Mouse (Mus musculus) midbrain, embryonic 12.5 days (tissue): ENCODE measurements around the gene Cntnap2. TPM values are rescaled to one million over a fixed set of nuclear protein-coding genes. Genes with fewer than 3 reads are reported as not detected.

Experiments
- ATAC-seq: fragments of 200-750 bp; cut with Nextera tagmentation; 2 replicates; pipeline ENCODE4 v1.8.0; 2017; ENCODE audit warnings: low read depth, moderate TSS enrichment, moderate library complexity; ENCODE audit not compliant: low FRiP score
- H3K27ac ChIP-seq: fragments of 300-500 bp; sonication (generic); replicated peaks from 2 replicates; pipeline ENCODE4 v1.5.1; 2016; ENCODE audit warnings: mild to moderate bottlenecking
- H3K27me3 ChIP-seq: fragments of 300-500 bp; sonication (generic); 2 replicates; pipeline ENCODE4 v1.6.1; 2016; ENCODE audit warnings: mild to moderate bottlenecking
- H3K36me3 ChIP-seq: fragments of 300-500 bp; sonication (generic); 2 replicates; pipeline ENCODE4 v1.6.1; 2016
- H3K4me1 ChIP-seq: fragments of 300-500 bp; sonication (generic); 2 replicates; pipeline ENCODE4 v1.6.1; 2016
- H3K4me2 ChIP-seq: fragments of 300-500 bp; sonication (generic); replicated peaks from 2 replicates; pipeline ENCODE4 v1.6.1; 2016; ENCODE audit warnings: mild to moderate bottlenecking, moderate library complexity
- H3K4me3 ChIP-seq: fragments of 300-500 bp; sonication (generic); 2 replicates; pipeline ENCODE4 v1.5.1; 2016; ENCODE audit warnings: mild to moderate bottlenecking
- H3K9ac ChIP-seq: fragments of 300-500 bp; sonication (generic); replicated peaks from 2 replicates; pipeline ENCODE4 v1.6.1; 2016; ENCODE audit warnings: mild to moderate bottlenecking, moderate library complexity
- H3K9me3 ChIP-seq: fragments of 300-500 bp; sonication (generic); 2 replicates; pipeline ENCODE4 v1.6.1; 2016; ENCODE audit warnings: mild to moderate bottlenecking
- WGBS: fragments of 180-500 bp; shearing (Covaris S2); methylation state at CpG from one replicate; pipeline ENCODE4 v1.1.7; 2016; 5-methylcytosine and 5-hydroxymethylcytosine counted together
- polyA plus RNA-seq: library from polyadenylated mRNA; unstranded; fragments of >200 nt; fragmentation: Nextera tagmentation; extraction: Ambion mirVana; gene quantifications from 2 replicates; pipeline ENCODE4 v1.2.1, GENCODE M21; 2016

Gene Cntnap2
- polyA plus RNA-seq, 1 experiment from 2014 or later = 41.7 TPM

DNA sequence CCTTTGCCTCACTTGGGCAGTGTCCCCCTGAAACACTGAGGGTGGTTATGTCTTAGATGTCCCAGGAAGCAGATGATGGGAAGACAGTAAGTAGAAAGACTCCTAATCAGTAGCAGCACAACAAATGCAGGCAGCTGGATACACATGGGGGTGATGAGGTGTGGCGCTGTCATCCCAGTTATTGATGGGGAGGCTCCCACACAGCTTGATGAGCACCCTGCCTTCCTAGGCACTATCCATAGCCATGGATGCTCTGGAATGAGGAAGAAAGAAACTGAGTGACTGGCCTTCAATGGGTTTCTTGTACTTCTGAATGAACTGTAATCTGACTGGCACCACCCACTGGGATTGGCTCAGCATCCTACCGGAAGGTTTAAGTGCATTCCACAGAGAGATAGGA, 1904.1 kb downstream of the Cntnap2 start:
- H3K36me3 ChIP-seq = no peaks in the 10 kb centered on the region
- no peaks in the 10 kb centered on the region for H3K4me1 ChIP-seq
- H3K9me3 ChIP-seq = no peaks in the 10 kb centered on the region
- 80% methylated on average over 2 of the region's 2 CpGs for WGBS
- H3K4me2 ChIP-seq = no peak overlapping the region
- no peak overlapping the region for H3K9ac ChIP-seq
- H3K27me3 ChIP-seq = no peaks in the 10 kb centered on the region
- H3K27ac ChIP-seq = no peak overlapping the region
- no peak overlapping the region for H3K4me3 ChIP-seq
- no peak for ATAC-seq

DNA sequence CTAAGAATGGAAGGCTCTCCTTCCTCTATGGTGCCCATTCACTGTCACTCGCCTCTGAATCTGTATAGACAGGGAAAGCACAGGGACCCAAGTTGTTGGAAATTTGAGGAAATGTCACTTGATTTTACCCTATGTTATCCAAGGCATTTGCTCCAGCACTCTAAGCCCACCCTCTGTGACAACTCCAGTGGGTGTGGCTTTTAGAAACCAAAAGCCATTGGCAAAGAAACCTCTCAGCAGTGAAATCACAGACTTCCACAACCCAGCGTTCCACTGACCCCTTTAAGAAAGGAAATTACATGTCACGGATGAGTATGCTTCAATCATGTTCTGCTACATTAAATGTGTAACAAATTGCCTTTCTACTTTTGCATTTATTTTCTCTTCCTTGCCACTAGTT, 1904.5 kb downstream of the Cntnap2 start:
- no peak for ATAC-seq
- 69% methylated on average over 3 of the region's 3 CpGs for whole genome bisulfite sequencing
- no peaks in the 10 kb centered on the region for H3K27me3 ChIP-seq
- no peaks in the 10 kb centered on the region for H3K9me3 ChIP-seq
- H3K4me3 ChIP-seq = no peak overlapping the region
- H3K9ac ChIP-seq = no peak overlapping the region
- no peak overlapping the region for H3K4me2 ChIP-seq
- no peaks in the 10 kb centered on the region for H3K36me3 ChIP-seq
- H3K27ac ChIP-seq = no peak overlapping the region
- H3K4me1 ChIP-seq = no peaks in the 10 kb centered on the region

DNA sequence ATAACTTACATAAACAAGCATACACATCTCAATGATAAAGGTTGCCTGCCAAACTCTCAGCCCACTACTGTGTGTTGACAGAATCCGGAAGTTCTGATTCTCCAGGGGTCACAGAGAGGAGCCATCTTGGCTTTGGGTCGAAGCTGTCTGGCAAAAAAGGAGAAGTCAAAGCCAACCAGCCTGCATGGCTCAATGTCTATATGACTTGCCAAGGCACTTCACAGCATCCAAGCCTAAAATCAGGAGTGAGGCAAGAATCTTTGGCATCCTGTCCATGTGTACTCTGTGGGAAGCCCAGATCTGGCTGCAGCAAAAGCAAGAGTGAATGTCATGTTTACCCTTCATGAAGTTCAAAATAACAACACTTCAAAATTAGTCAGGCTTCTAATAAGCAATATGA, 1913.5 kb downstream of the Cntnap2 start:
- H3K4me2 ChIP-seq = no peak overlapping the region
- no peaks in the 10 kb centered on the region for H3K9me3 ChIP-seq
- no peaks in the 10 kb centered on the region for H3K27me3 ChIP-seq
- no peaks in the 10 kb centered on the region for H3K4me1 ChIP-seq
- ATAC-seq = no peak
- no peak overlapping the region for H3K9ac ChIP-seq
- 73% methylated on average over 2 of the region's 2 CpGs for WGBS
- H3K4me3 ChIP-seq = no peak overlapping the region
- H3K27ac ChIP-seq = no peak overlapping the region
- H3K36me3 ChIP-seq = no peaks in the 10 kb centered on the region

DNA sequence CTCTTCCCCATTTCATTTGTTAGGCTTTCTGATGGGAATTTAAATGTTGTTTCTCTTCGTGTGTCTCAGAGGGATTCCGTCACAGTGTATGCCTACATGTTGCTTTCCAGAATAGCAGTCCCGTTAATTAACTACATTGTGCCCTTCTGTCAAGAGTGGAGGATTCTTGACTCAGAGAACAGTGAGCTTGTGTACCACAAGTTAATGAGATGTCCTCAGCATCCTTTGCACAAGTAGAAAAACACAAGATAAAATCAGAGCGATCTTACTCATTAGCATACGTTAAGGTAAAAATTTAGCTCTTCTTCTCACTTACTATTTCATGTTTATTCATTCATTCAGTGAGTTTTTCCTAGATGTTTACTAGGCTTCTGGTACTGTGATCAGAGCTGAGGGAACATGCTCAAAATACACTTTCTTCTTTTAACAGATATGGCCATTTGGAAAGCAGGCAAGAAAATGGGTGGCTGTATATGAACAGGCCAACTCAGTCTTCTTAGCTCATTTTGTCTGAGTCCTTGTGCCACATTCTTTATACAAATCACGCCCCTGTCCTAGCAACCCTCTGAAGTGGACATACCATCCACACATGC, 1936.9 kb downstream of the Cntnap2 start:
- Histone ChIP-seq H3K4me3 (no peak overlapping the region), H3K4me1 (no peaks in the 10 kb centered on the region), H3K9ac (no peak overlapping the region), H3K4me2 (no peak overlapping the region), H3K27ac (no peak overlapping the region), H3K27me3 (no peaks in the 10 kb centered on the region), H3K9me3 (no peaks in the 10 kb centered on the region), H3K36me3 (no peaks in the 10 kb centered on the region)
- ATAC-seq = no peak
- WGBS = 88% methylated on average over 6 of the region's 6 CpGs

DNA sequence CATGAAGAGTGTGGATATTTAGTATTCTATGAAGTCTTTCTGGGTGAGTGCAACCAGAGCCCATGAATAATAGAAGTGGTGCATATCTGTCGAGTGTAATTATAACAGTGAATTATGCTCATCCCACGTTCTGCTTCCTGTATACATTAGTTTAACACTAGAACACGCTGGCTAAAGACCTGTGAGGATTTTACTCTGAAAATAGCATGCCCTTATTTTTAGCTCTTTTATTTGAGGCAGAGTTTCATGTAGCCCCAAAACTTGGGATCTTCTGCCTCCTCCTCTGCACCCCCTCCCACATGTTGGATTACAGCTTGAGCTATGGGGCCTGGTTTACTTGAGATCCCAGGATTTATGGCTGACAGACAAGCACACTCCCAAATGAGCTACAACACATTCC, 1945.3 kb downstream of the Cntnap2 start:
- no peaks in the 10 kb centered on the region for H3K27me3 ChIP-seq
- no peak overlapping the region for H3K9ac ChIP-seq
- H3K9me3 ChIP-seq = no peaks in the 10 kb centered on the region
- no peak for ATAC-seq
- H3K4me3 ChIP-seq = no peak overlapping the region
- 75% methylated on average over 3 of the region's 3 CpGs for WGBS
- H3K4me1 ChIP-seq = no peaks in the 10 kb centered on the region
- no peak overlapping the region for H3K27ac ChIP-seq
- no peaks in the 10 kb centered on the region for H3K36me3 ChIP-seq
- H3K4me2 ChIP-seq = no peak overlapping the region

DNA sequence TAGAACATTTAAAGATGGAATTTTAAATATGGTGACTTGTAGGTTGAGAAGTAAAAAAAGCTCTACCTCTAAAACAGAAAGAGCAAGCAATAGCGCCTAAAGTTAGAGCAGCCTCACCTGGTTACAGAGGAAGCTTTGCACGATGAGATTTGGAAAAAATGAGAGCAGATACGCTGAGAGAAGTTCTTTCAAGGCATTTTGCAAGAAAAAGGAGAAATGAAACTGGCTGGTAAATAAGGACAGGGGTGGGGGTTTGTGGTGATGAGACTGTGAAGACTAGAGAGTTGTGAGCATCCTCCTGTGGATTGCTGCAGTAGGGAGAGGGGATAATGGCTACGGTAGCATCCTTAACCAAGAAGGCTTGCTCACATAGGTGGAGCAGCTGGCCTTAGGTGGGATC, 1953.8 kb downstream of the Cntnap2 start:
- Histone ChIP-seq H3K27me3 (no peaks in the 10 kb centered on the region), H3K9me3 (no peaks in the 10 kb centered on the region), H3K9ac (no peak overlapping the region), H3K27ac (no peak overlapping the region), H3K4me3 (no peak overlapping the region), H3K4me2 (no peak overlapping the region), H3K36me3 (no peaks in the 10 kb centered on the region), H3K4me1 (no peaks in the 10 kb centered on the region)
- WGBS = 94% methylated on average over 4 of the region's 4 CpGs
- ATAC-seq = no peak

DNA sequence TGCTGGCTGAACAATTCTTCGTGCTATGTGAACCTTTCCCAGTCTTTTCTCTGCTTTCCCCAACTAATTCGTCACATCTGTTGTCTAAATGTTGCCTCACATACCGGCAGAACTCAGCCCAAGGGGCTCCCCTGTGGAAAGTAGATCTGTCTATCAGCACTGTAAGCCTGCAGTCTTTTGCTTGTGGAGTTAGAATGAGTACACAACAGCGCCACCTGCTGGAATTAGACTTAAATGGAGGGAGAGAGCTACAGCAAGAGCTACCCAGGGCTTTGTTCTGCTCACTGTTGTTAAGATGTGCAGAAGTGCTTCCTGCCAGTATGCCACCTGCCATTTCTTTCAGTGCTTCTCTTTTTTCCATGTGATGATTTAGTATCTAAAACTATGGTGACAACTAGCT, 1954.4 kb downstream of the Cntnap2 start:
- H3K27ac ChIP-seq = no peak overlapping the region
- H3K4me2 ChIP-seq = no peak overlapping the region
- no peaks in the 10 kb centered on the region for H3K36me3 ChIP-seq
- H3K9me3 ChIP-seq = no peaks in the 10 kb centered on the region
- H3K4me1 ChIP-seq = no peaks in the 10 kb centered on the region
- WGBS = 15% methylated on average over 4 of the region's 4 CpGs
- no peak overlapping the region for H3K4me3 ChIP-seq
- no peak overlapping the region for H3K9ac ChIP-seq
- peak; percentile 95 for ATAC-seq
- H3K27me3 ChIP-seq = no peaks in the 10 kb centered on the region

DNA sequence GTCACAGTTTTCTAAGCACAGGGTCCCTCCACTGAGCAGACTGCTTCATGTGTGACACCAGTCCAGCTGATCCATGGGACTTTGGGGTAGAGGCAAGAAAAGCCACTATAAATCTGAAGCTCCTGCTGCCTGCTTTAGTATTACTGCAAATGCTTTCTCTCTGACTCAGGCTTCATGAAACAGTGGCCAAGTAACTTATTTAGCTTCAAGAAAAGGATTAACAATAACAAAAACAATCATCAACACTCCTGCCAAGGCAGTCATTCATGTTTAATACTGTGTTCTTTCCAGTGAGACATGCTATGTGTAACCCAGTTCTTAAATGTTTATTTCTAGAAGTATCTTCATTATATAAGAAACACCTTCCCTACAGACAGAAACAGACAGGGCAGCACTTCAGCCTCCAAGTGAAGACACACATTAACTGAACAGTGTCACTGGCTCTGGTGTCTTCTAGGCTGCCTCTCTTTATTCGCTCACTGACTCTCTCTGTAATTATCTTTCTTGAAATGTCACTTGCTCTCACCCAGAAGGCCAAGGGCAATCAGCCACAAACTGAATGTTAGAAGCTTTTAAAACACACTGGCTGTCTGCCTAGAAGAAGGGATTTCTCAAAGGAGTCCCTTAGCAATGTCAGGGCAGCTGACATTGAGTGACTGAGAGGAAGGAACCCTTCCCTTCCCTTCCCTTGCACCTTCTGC, 1955.9 kb downstream of the Cntnap2 start:
- no peak overlapping the region for H3K27ac ChIP-seq
- H3K36me3 ChIP-seq = no peaks in the 10 kb centered on the region
- no peaks in the 10 kb centered on the region for H3K9me3 ChIP-seq
- no peaks in the 10 kb centered on the region for H3K27me3 ChIP-seq
- WGBS = 55% methylated on average over 1 of the region's 1 CpGs
- no peak overlapping the region for H3K4me3 ChIP-seq
- no peak overlapping the region for H3K9ac ChIP-seq
- ATAC-seq = no peak
- no peak overlapping the region for H3K4me2 ChIP-seq
- H3K4me1 ChIP-seq = no peaks in the 10 kb centered on the region

DNA sequence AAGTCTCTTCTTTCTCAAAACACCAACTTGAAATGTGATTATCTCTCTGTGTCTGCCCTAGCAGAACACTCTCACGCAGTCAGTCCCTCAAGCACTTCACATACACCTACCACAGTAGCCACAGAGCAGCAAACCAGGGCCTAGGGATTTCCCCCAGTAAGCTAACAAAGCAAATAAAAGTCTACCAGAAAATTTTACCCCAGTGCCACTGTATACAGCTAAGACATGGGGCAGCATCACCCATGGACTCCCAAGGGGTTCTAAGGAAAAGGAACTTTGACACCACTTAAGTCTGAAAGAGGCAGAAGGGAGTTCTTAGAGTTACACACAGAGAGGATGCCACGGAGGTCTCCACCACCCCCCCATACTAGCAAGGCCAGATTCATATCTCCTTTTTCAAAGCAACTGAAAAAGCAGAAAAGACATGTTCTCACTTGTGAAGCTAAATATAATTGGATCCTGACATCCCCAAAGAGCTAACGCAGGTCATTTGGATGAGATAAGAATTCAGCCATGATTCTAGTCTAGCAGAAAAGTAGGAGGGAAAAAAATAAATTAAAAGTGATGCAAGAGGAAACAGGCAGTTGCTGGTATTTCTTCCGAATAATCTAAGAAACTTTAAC, 1967.0 kb downstream of the Cntnap2 start:
- Histone ChIP-seq H3K4me1 (no peaks in the 10 kb centered on the region), H3K4me2 (no peak overlapping the region), H3K9ac (no peak overlapping the region), H3K27me3 (no peaks in the 10 kb centered on the region), H3K36me3 (no peaks in the 10 kb centered on the region), H3K9me3 (no peaks in the 10 kb centered on the region), H3K4me3 (no peak overlapping the region), H3K27ac (no peak overlapping the region)
- ATAC-seq = no peak
- WGBS = 82% methylated on average over 4 of the region's 4 CpGs

DNA sequence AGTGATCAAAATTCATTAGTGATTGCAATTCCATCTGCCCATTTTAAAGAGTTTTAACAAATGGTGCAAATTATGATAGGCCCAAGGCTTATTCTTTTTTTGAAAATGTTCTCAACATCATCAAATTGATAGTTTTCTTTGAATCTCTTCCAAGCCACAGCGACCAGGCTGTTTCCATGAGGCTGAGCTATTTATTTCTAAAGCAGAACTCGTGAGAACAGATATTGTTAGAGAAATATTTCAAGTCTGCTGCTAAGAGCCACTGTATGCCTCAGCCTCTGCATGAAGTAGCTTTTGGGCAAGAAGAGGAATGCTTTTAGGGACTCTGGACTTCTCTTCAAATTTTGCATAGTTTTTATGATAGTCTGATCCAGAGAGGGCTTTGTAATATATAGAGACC, 1972.2 kb downstream of the Cntnap2 start:
- Histone ChIP-seq H3K4me1 (no peaks in the 10 kb centered on the region), H3K9me3 (no peaks in the 10 kb centered on the region), H3K4me2 (no peak overlapping the region), H3K4me3 (no peak overlapping the region), H3K27me3 (no peaks in the 10 kb centered on the region), H3K9ac (no peak overlapping the region), H3K27ac (no peak overlapping the region), H3K36me3 (no peaks in the 10 kb centered on the region)
- no peak for ATAC-seq
- 76% methylated on average over 2 of the region's 2 CpGs for WGBS

DNA sequence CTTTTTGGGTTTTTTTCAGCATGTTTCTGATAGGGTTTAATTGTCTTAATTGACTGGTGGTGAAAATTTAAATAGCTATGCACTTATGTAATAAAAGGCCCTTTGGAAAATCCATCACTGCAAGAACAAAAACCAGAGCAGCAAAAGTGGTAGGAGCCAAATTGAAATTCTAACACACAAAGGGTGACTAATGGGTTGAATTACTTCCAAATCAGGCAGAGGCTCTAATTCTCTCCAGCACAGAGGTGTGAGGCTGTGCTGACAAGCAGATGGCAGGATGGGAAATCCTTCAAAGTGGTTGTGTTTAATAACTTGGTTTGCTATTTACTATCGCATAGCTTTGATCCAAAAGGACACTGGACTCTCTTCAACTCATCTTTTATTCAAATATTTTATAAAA, 1983.4 kb downstream of the Cntnap2 start:
- no peaks in the 10 kb centered on the region for H3K36me3 ChIP-seq
- H3K9ac ChIP-seq = no peak overlapping the region
- H3K4me3 ChIP-seq = no peak overlapping the region
- peaks cover 13% of the 10 kb centered on the region for H3K27me3 ChIP-seq
- ATAC-seq = no peak
- H3K4me2 ChIP-seq = no peak overlapping the region
- no peaks in the 10 kb centered on the region for H3K4me1 ChIP-seq
- H3K27ac ChIP-seq = no peak overlapping the region
- WGBS = 86% methylated on average over 1 of the region's 1 CpGs
- no peaks in the 10 kb centered on the region for H3K9me3 ChIP-seq

DNA sequence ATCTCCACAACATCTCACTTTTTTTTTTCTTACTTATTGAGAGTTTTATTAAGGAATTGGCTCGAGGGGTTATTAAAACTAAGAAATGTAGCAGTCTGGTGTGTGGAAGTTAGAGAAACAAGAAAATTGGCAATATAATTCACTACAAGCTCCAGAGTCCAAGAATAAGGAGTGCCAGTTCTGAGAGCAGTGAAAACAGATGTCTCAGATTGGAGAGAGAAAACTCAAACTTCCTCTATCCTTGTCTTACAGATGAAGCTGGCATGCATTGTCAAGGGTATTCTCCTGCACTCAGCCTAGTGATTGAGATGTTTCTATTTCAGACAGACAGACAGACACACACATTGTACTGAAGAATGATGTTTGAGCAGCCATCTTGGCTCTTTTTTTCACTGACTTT, 1984.4 kb downstream of the Cntnap2 start:
- Histone ChIP-seq H3K9me3 (no peaks in the 10 kb centered on the region), H3K4me3 (no peak overlapping the region), H3K4me1 (no peaks in the 10 kb centered on the region), H3K27ac (no peak overlapping the region), H3K9ac (no peak overlapping the region), H3K4me2 (no peak overlapping the region), H3K36me3 (no peaks in the 10 kb centered on the region), H3K27me3 (peaks cover 13% of the 10 kb centered on the region)
- ATAC-seq = no peak
- WGBS = 85% methylated on average over 1 of the region's 1 CpGs
